Mouse (Mus musculus) c-Kit-positive CD71-positive TER-119-positive erythroid progenitor cells, embryonic 14.5 days (primary cell): ENCODE data around the gene Kazn.

Source experiments
- DNase-seq: peaks from one replicate; pipeline ENCODE4 v3.0.0-alpha.2; 2013; ENCODE audit warnings: low spot score

The Kazn gene

GRCm38 (mm10) chr4:142077572-142078271, 161.5 kb downstream of the Kazn start:
- DNase-seq, result no peak

- DNase-seq, result no peak
These were observed 162.3 kb downstream of the Kazn start for GRCm38 (mm10) chr4:142076883-142077282.

GRCm38 (mm10) chr4:142075931-142076330, 163.3 kb downstream of the Kazn start:
- no peak for DNase-seq

GRCm38 (mm10) chr4:142074060-142074732, 165.0 kb downstream of the Kazn start:
- no peak for DNase-seq

GRCm38 (mm10) chr4:142071243-142071991, 167.8 kb downstream of the Kazn start:
- DNase-seq, result no peak

GRCm38 (mm10) chr4:142070840-142071239, 168.4 kb downstream of the Kazn start:
- no peak for DNase-seq

- no peak for DNase-seq
These were observed 170.0 kb downstream of the Kazn start for GRCm38 (mm10) chr4:142068899-142069812.

- no peak for DNase-seq
These were observed 172.6 kb downstream of the Kazn start for GRCm38 (mm10) chr4:142066576-142066975.

- DNase-seq, result no peak
These were observed 173.4 kb downstream of the Kazn start for GRCm38 (mm10) chr4:142065835-142066234.

- no peak for DNase-seq
These were observed 173.9 kb downstream of the Kazn start for GRCm38 (mm10) chr4:142065270-142065669.

GRCm38 (mm10) chr4:142064582-142065228, 174.5 kb downstream of the Kazn start:
- DNase-seq, result no peak

GRCm38 (mm10) chr4:142063057-142063534, 176.1 kb downstream of the Kazn start:
- no peak for DNase-seq

GRCm38 (mm10) chr4:142061485-142062240, 177.5 kb downstream of the Kazn start:
- no peak for DNase-seq

GRCm38 (mm10) chr4:142060455-142061378, 178.5 kb downstream of the Kazn start:
- no peak for DNase-seq

- no peak for DNase-seq
These were observed 179.4 kb downstream of the Kazn start for GRCm38 (mm10) chr4:142059841-142060193.

GRCm38 (mm10) chr4:142059113-142059840, 179.9 kb downstream of the Kazn start:
- no peak for DNase-seq

GRCm38 (mm10) chr4:142057529-142058216, 181.5 kb downstream of the Kazn start:
- no peak for DNase-seq

- no peak for DNase-seq
These were observed 183.6 kb downstream of the Kazn start for GRCm38 (mm10) chr4:142055600-142055999.
